Mouse (Mus musculus): Measurements from ENCODE around the gene A230072I06Rik.

A230072I06Rik gene

DNA sequence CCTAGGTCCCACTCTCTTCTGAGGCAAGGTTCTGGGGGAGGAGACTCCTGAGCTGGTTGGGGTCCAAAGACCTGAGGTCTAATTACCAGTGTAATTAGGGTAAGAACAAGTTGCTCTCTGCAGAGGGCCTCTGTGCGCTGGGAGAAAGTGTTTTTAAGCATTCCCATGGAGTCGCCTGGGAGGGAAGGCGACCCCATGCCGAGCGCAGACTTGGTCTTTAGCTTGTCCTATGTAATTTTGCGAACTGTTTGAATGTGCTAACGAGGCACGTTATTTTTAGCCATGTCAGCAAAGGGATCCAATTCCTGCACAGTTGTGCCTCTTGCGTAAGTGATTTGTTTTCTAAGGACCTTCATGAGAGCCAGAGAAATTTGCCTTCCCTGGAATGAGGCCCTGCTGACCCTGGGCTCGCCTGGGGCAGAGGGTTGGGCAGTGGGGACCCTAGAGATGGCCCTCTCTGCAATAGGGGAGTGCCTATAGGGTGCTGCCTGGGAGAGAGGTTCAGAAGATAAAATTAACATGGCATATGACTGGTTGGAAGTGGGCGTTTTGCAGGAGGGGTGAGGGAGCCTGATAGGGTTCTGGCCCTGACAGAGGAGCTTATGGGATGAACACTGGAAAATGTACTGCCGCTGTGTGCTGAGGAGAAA lies at the start of gene A230072I06Rik:
Gene A230072I06Rik (plus strand): TSS at position 157 of the 650 bp plus-strand sequence.
- no peak for DNase-seq (ENCODE audit: extremely low read depth, low read depth)

DNA sequence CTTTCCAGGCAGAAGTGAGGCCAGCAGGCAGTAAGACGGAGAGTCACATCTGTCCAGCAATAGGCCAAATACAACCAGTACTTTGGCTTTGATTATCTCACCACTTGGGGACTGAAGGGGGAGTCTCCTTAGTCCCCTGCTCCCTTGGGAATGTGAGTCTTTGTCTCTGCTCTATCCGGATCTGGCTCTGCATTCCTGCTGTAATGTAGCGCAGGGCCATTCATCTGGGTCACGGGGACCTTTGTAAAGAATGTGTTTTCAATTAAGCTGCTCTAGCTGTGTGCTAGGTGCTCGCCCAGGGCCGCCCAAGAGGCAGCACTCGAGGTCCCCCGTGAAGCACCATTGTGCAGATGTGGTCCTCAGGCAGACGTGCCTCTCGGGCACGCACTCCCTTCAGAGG lies 44.6 kb upstream of the A230072I06Rik start:
- DNase-seq (ENCODE audit: extremely low read depth, low read depth), result no peak

DNA sequence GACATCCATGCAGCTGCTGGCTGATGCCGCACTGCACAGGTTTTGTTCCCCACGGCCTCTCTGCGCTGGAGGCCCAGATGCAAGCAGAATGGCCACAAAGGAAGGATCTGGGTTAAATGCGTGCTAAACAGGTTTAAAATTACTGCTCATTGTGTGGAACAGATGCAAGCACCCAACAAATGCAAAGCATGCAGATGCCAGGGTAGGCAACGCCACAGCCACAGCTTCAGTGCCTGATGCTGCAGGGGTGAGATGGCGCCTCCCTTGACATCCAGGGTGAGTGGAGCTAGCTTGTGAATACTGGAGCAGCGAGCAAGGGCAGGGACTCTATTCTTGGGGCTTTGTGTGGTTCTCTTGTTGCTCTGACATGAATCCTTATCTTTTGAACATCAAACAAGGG lies 39.8 kb upstream of the A230072I06Rik start:
- DNase-seq (ENCODE audit: extremely low read depth, low read depth), result no peak

DNA sequence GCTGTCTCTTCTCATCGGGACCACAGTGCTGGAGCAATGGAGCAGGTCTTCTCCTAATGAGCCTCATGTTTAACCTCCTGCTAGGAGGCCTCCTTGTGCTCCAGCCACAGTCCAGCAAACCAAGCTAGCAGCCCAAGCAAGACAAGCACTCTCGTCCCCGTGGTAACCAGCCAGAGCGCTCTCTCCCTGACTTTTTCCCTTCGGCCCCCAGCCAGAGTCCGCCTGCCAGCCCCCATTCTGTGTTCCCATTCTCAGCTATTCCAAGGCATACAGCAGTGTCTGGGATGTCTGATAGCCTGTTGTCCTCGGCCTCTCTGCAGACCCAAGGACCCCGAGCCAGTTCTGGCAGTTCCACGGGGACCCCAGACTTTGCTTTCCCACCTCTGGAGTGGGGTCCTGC lies 38.5 kb upstream of the A230072I06Rik start:
- DNase-seq (ENCODE audit: extremely low read depth, low read depth), result no peak

DNA sequence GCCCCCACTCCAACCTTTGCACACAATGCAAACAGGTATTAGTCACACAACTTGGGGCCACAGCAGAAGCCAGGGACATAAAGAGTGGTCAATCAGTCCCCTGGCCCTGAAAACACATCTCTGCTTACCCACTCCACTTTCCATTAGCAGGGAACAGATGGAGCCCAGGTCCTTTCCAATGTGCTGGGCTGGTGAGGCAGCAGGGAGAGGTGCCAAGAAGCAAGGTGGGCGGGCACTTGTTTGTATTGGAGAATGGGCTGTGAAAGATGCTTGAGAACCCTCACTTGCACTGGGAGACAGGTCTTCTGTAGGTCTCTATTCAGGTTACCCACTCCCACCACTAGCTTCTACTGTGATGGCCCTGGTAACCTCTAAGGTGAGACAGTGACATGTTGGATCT lies 34.9 kb upstream of the A230072I06Rik start:
- no peak for DNase-seq (ENCODE audit: extremely low read depth, low read depth)

DNA sequence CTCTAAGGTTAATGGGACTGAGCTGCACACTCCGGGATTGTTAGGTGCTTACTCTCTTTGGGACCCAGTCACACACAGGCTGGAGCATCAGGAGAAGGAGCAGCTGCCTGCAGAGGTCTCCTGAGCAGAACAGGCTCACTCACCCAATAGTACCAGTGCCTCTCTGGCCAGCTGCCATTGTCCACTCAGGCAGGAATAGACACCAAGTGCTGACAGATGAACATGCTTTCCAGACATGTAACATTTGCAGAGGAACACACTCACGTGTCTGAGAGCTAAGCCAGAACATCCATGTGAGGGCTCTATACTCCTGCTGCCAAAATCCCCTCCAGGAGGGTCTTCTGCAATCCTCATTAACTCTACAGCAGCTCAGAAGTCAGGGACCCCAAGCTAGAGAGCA lies 18.7 kb upstream of the A230072I06Rik start:
- DNase-seq (ENCODE audit: extremely low read depth, low read depth), result no peak

DNA sequence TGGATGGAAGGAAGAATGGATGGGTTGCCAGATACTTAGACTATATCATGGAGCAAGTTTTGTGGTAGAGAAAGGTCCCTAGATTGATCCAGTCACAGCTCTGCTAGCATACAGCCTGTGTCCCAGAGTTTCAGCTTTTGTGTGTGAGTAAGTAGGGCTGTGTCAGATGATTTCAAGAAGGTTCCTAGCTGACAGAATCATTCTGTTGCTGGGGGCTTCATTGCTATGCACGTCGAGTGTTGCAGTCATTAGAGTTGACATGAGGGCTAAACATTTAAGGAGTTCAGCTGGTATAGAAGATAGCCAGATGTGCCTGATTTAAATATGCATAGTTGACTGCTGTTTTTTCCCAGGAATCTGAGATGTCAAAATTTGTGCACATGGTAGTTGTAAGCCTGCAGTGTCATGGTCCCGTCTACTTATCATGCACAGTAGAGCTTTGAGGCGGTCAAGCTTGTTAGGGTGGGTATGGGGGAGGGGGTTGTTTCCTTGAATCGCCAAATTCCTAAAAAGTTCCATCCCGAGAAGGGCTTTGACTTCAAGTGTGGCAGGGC lies 18.1 kb upstream of the A230072I06Rik start:
- no peak for DNase-seq (ENCODE audit: extremely low read depth, low read depth)

DNA sequence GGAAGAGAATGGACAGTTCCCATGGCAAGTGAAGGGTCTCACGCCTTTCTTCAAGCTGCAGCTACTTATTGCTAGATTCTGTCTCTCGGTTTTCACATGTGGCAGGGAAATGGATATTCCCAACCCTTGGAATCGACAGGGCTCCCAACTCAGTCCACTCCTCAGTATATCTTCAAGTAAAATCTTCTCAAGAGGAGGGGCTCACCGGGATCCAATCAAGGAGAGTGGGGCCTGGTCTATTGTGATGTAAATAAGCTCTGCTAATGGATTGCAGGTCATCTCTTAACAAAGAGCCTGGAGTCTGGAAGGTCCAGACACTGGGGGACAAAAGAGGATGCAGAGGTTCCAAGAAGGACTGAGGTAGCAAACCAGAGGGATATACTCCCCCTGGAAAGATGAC lies 17.1 kb upstream of the A230072I06Rik start:
- no peak for DNase-seq (ENCODE audit: extremely low read depth, low read depth)

DNA sequence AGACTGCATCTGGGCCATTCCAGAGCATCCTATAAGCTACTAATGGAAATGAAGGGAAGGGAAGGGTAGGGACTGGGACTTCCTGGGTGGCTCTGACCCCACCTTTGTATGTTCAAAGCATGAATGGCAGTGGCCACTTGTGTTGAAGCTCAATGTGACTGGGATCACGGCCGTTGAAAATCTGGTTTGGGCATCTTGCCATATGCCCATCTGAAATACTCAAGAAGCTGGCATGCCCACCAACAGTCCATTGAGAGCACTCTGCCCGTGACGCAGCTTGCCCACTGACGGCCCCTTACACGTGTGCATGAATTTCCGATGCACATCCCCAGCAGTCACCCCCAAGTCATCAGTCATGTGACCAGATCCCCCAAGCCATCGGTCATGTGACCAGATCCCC lies 13.6 kb upstream of the A230072I06Rik start:
- DNase-seq (ENCODE audit: extremely low read depth, low read depth), result no peak

DNA sequence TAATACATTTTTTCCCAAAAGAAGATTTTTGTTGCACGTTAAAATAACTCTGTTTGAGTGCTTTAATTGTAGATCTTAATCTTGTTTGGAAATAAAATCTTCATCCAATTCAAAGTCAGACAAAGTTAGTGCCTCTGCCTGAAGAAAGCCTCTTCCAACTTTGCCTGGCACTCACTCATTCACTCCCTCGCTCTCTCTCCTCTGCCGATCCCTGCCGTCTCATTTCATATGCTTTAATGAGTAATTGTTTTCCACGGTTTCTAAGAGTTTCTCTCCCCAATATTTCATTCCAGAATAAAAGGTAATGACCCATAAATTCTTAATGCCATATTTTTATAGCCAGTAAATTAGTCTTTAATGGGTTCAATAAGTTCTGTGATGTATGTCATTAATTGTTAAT lies 10.8 kb upstream of the A230072I06Rik start:
- DNase-seq (ENCODE audit: extremely low read depth, low read depth), result no peak

DNA sequence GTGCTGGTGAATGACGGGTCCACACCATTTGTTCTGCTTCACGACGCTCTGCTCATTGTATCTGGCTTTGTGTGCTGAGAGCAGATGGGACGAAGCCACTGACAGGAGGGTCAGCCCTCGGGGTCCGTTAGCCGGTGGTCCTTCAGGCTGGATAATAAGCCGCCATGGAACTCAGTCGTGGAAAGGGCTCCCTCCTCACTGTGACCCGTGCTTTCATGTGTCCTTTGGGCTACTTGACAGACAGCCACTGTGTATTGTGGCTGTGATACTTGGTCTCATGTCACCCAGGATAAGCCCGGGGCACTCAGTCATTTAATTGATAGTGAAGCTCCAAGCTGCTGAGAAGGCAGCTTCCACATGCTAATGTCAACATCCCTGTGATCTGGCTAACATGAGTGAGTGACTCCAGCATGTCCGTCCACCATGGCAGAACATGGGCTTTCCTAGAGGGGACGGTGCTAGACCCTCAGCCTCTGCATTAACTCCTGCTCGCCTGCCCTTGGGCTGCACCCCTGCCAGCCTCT lies 10.3 kb upstream of the A230072I06Rik start:
- DNase-seq (ENCODE audit: extremely low read depth, low read depth), result no peak

DNA sequence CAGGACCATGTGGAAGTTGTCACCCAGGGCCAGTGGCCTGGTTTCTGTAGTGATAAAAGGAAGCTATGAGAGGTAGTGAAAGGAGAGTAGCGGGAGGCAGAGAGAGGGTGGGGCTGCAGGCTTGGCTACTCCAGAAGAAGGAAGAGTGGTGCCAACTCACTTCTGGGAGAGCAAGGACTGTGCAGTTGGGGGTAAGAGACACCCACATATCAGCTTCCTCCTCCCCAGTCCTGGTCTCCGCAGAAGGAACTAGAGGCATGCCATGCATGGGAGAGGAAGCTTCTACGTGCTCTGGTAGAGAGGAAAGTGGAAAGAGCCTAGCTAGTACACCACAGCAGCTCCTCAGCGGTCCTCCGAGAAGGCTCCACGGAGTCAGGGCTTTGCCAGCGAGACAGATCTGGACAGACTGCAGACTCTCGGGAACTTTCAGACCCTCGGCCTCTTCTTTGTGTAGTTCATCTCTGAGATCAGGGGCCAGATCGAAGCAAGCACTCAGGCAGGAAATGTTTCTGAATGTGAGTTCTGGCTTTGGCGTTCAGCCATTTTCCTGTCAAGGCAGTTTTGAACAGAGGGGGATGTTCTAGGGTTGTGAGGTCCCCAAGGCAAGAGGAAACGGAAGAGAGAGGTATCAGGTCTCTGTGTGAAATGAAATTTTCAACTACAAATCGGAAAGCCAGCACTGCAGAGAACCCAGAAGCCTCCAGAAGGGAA lies 1.0 kb downstream of the A230072I06Rik start:
- DNase-seq (ENCODE audit: extremely low read depth, low read depth), result no peak

DNA sequence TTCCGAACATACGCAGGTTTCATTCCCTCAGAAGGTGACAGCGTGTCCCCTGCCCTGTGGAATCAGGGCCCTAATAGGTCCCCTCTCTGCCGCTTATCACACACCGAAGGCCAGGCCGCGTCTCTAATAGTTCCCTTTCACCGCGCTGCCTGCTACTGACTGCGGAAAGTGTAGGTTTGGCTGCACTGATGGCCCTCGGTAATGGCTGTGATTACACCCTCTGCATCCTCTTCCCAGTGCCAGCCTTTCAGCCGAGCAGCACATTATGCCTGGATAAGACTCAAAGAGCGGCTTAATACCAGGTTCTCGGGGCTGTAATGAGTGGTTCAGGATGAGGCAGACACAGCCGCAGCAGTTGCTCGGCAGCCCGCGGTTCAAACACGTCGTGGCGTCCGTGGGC lies 3.5 kb downstream of the A230072I06Rik start:
- no peak for DNase-seq (ENCODE audit: extremely low read depth, low read depth)

DNA sequence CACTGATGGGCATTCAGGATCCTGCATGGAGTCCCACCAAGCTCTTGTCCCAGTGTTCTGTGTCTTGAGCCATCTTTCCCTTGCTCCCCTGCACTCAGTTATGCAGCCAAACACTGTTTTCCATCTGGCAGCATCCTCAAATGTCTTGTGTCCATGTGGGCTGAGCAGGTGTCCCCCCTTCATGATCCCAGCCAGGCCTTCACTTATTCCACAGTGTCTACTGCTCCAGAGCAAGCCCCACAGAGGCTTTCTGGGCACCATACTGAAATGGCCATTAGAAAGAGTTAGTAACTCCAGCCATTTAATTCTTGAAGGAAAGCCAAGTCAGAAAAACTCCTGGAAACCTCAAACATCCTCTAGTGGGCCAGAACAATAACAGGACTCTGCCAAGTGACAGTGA lies 11.9 kb downstream of the A230072I06Rik start:
- no peak for DNase-seq (ENCODE audit: extremely low read depth, low read depth)

DNA sequence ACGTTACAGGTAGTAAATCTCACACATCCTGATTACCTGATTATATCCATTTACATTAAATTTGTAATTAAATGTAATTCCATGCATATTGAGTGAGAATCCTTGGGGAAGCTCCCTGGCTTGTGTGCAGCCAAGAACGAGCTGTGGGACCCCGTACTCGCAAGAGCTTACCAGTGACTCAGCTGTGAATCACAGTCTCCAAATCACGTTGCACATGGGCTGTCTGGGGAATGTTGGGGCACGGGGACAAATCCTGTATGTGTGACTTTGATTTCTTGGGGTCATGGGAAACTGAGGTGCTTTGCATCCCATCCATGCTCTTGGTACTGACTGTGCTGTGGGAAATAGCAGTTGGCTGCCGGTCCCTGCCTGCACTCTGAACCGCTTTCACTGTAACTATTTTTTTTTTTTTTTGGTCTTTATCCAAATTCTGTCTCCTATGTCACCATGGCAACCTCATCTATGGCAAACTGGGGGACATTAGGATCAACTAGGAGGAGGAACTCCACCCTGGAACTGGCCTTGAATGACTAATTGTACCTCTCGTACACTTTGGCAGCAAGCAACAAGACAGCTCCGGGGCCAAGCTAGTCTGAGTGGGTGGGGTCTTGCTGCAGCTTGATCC lies 19.8 kb downstream of the A230072I06Rik start:
- DNase-seq (ENCODE audit: extremely low read depth, low read depth), result no peak

DNA sequence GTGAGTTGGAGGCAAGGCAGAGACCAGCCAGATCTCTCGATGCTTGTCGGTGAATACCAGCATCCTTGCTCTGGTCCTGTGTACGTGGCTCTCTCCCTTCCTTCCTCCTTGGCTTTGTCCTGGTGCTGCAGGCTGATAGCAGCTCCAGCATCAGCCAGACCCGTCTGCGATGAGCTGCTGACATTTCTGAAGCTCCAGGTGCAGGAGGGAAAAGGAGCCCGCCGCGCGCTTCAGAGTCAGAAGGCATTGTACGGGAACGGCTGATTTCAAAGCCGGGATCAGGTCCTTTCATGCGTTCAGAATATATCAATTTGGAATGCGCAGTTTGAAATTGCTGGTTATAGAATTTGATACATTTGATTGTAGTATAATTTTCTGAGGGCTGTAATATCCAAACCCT lies 23.4 kb downstream of the A230072I06Rik start:
- no peak for DNase-seq (ENCODE audit: extremely low read depth, low read depth)

DNA sequence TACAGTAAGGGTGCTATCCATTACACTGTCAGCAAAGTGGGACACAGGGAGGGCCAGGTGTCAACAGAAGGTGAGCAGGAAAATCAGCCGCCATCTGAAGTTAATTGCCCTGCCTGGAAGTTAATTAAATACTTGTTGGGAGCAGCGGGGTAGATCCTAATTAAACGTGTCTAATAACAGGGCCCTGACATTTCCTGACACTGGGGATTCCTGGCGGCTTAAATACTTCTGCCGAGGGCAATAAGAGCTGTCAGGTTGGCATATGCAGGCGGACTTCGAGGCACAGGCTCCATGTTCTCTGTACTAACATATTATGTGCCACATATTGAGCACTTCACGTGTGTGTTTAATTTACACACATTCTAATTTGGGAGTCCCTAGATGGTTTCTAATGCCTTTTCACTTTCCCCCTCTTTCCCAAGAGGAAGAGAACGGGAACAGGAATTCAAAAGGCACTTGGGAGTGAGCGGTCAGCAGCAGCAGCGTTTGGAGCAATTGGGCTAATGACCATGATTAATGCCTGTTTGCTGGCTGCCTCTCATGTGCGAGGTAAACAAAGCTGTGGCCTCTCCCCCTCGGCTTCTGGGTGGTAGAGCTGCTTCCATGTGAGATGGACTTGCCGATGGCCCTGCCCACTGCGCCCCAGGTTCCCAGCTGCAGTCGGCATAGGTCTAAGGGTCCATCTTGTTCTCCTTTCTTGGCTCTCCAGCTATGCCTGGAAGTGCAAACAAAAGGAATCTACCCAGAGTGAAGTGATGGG lies 34.5 kb downstream of the A230072I06Rik start:
- DNase-seq (ENCODE audit: extremely low read depth, low read depth), result no peak

DNA sequence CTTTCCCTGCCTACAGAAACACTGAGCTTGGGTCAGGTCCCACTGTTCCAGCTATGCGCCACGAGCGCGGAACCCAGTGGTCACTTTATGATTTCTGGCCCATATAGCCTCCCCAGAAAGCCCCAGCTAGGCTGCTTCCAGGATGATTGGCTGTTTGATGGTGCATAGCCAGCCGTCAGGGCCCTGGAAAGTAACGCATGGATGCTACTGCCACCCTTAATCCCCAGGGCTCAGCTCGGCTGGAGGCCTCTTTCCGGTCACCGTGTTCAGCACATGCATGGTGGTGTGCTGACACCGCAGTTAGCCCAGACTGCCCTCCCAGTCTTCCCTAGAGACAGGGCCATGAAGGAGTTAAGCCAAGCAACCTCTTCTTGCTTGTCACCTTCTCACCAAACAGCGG lies 35.6 kb downstream of the A230072I06Rik start:
- DNase-seq (ENCODE audit: extremely low read depth, low read depth), result no peak

DNA sequence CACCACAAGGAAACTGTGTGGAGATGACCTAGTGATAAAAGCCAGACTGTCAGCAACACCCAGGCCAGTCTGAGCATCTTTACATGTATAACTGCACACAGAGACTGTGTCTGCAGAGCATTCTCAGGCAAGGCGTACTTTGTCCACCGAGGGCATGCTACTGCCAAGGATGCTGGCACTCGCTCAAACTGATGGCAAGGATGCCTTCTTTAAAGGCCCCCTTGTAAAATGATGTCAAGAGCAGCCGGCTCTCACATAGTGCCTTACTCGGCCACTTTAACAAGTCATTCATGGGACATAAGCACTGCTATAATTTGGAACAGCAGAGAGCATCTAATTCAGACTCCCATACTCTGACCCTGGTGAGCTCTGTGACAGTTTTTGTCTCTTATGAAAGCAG lies 36.6 kb downstream of the A230072I06Rik start:
- DNase-seq (ENCODE audit: extremely low read depth, low read depth), result no peak

DNA sequence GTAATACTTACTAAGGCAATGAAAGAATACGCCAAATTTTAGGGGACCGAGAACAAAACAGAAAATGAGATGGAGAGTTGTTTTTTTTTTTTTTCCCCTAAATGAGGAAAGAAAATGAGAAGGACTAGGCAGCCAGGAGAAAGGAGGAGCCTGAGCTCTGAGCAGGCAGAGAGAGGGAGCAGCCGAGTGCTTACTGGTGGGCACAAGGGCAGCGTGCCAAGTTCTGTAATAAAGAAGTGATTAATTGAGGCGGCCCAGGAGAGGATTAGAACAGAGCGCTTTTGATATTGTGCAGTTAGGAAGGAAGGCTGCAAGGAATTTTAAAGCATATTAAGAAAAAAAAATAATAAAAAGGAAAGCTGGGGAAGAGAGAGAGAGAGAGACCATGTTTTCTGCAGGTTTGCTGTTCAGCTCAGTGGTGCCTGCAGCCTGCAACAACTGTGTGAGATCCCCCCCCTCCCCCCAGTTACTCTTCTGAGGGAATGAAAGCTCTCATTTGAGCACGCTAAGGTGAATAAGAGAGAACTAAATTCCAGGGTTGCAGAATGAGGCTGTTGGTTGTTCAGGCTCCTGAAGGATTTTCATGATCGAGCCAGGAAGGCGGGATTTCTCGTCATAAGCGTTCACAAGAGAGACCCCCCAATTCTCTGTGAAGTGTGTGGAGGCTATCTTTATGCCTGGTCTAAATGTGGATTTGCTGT lies 41.3 kb downstream of the A230072I06Rik start:
- DNase-seq (ENCODE audit: extremely low read depth, low read depth), result no peak

DNA sequence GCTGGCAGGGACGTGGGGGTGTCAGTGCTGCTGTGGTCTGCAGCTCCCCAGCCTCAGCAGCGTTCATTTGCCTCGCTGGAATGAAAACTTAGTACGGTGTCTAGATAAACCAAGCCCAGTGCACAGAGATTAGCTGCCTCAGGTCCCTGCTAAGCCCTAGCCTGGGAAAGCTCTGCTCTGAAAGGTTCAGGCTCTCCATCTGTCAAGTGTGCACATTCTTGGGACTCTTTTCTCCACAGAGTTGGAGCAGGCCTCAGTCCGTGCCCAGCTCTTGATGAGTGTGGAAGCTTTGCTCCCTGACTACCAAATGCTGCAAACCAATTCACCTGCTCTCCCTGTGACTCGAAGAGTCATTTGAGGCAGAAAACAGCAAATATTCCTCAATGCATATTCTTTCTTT lies 43.5 kb downstream of the A230072I06Rik start:
- no peak for DNase-seq (ENCODE audit: extremely low read depth, low read depth)
